ENCODE assay signal across 13 mouse cellular contexts in genomic region chr15:10075391-10076060, GRCm38 (mm10).
DNase-seq lines count a peak whose midpoint lies in the region; ATAC-seq lines count a peak whose summit lies in the region.
"Had no signal": no experiment of that assay in that cellular context is flagged by ENCODE, and none has a peak within 500 bp of the region (broad histone marks: within the 10 kb centered on the region; RNA-seq: fewer than 3 reads in every experiment).

No protein-coding gene starts in this region.

- H3K4me1 ChIP-seq in embryonic facial prominence, embryonic 11.5 days (ENCODE audit: control insufficient read depth, insufficient read depth, low read length) = no peaks in the 10 kb centered on the region; the same call in 1 of the 2 replicates
- H3K4me1 ChIP-seq in liver, embryonic 11.5 days (replicated peaks; ENCODE audit: control insufficient read depth, insufficient read depth, low read length) = no peaks in the 10 kb centered on the region
- H3K4me1 ChIP-seq: liver, embryonic 13.5 days had no signal

- no peak overlapping the region for H3K27ac ChIP-seq in embryonic facial prominence, embryonic 11.5 days (replicated peaks; ENCODE audit: low read depth, low read length)
- no peak overlapping the region for H3K27ac ChIP-seq in liver, embryonic 11.5 days (ENCODE audit: low read depth, low read length)
- H3K27ac ChIP-seq: gastrocnemius, adult 2 months; liver, embryonic 13.5 days had no signal

- no peaks in the 10 kb centered on the region for H3K36me3 ChIP-seq in embryonic facial prominence, embryonic 11.5 days (replicated peaks; ENCODE audit: control insufficient read depth, insufficient read depth, low read depth, low read length)
- no peaks in the 10 kb centered on the region for H3K36me3 ChIP-seq in liver, embryonic 11.5 days (ENCODE audit: control insufficient read depth, insufficient read depth, low read length)
- H3K36me3 ChIP-seq: liver, embryonic 13.5 days had no signal

- H3K9me3 ChIP-seq in embryonic facial prominence, embryonic 11.5 days (replicated peaks; ENCODE audit: control insufficient read depth, low read length) = no peaks in the 10 kb centered on the region
- no peaks in the 10 kb centered on the region for H3K9me3 ChIP-seq in liver, embryonic 11.5 days (ENCODE audit: control insufficient read depth, low read length)
- H3K9me3 ChIP-seq: liver, embryonic 13.5 days had no signal

- H3K27me3 ChIP-seq in embryonic facial prominence, embryonic 11.5 days (ENCODE audit: control insufficient read depth, insufficient read depth, low read length) = no peaks in the 10 kb centered on the region
- H3K27me3 ChIP-seq in liver, embryonic 11.5 days (replicated peaks; ENCODE audit: control insufficient read depth, insufficient read depth, low read length) = no peaks in the 10 kb centered on the region
- H3K27me3 ChIP-seq: liver, embryonic 13.5 days had no signal

- peak; percentile 55 to 71 for DNase-seq in cerebellum, postnatal 14 days
- no peak for DNase-seq in cerebellum, adult 11 months
- peak; percentile 8 for DNase-seq in CD4-positive helper T cell, adult 2 months (ENCODE audit: low read depth, low spot score)
- DNase-seq in embryonic facial prominence, embryonic 11.5 days (ENCODE audit: low spot score) = peak; percentile 66
- no peak for DNase-seq in liver
- DNase-seq in left cerebral cortex, adult 9 months (ENCODE audit: low spot score in 2 of 2) = no peak
- DNase-seq in liver, embryonic 11.5 days (ENCODE audit: low spot score) = no peak
- DNase-seq: gastrocnemius, adult 2 months; kidney, adult 8-10 months; liver, embryonic 13.5 days; thymus, postnatal 25 days had no signal

- peak; percentile 72 for ATAC-seq in embryonic facial prominence, embryonic 11.5 days (replicated peaks; ENCODE audit: insufficient number of reproducible peaks, low FRiP score, low TSS enrichment, low read depth)
- ATAC-seq in megakaryocyte, adult 5-6 weeks (ENCODE audit: poor library complexity, severe bottlenecking) = peak; percentile 26; the same call in 1 of the 2 replicates
- ATAC-seq in liver, embryonic 11.5 days (replicated peaks; ENCODE audit: low FRiP score) = no peak
- ATAC-seq: Patski had no signal

- H3K9ac ChIP-seq in embryonic facial prominence, embryonic 11.5 days (replicated peaks; ENCODE audit: low read length) = no peak overlapping the region
- H3K9ac ChIP-seq in liver, embryonic 11.5 days (ENCODE audit: low read depth, low read length) = no peak overlapping the region
- H3K9ac ChIP-seq: liver, embryonic 13.5 days had no signal

- H3K4me3 ChIP-seq in embryonic facial prominence, embryonic 11.5 days (ENCODE audit: low read depth, low read length) = no peak overlapping the region
- no peak overlapping the region for H3K4me3 ChIP-seq in liver, embryonic 11.5 days (ENCODE audit: low read depth, low read length)
- H3K4me3 ChIP-seq: gastrocnemius, adult 2 months; liver, embryonic 13.5 days had no signal

- no peak overlapping the region for H3K4me2 ChIP-seq in embryonic facial prominence, embryonic 11.5 days (ENCODE audit: low read depth, low read length)
- H3K4me2 ChIP-seq in liver, embryonic 11.5 days = no peak overlapping the region
- H3K4me2 ChIP-seq: liver, embryonic 13.5 days had no signal

- WGBS in embryonic facial prominence, embryonic 11.5 days = 38% methylated on average over 10 of the region's 10 CpGs
- 59% methylated on average over 10 of the region's 10 CpGs for WGBS in liver, embryonic 11.5 days

Comparison
In these comparisons a context has a peak if more than half of its experiments do, and no peak if none do; other contexts are left out.
1. DNase-seq: peak in cerebellum, postnatal 14 days (2 of 2), CD4-positive helper T cell, adult 2 months (single experiment) and embryonic facial prominence, embryonic 11.5 days (single experiment); none in cerebellum, adult 11 months (single experiment), liver (single experiment), left cerebral cortex, adult 9 months (0 of 2) and liver, embryonic 11.5 days (single experiment).